Mouse (Mus musculus): Measurements from ENCODE around the gene Gm5617. TPM values are rescaled to one million over a fixed set of nuclear protein-coding genes. Genes with fewer than 3 reads are reported as not detected.

Gene Gm5617
- polyA plus RNA-seq, 1 experiment: 19.3 TPM

GRCm38 (mm10) chr9:48472441-48473025, 22.7 kb upstream of the Gm5617 start:
- Histone ChIP-seq H3K4me1 (ENCODE audit: control insufficient read depth, insufficient read depth, low read length) (peaks cover 2% of the 10 kb centered on the region; the same call in 1 of the 2 replicates), H3K4me3 (ENCODE audit: insufficient read depth, low read length) (no peak overlapping the region), H3K27ac (ENCODE audit: insufficient read depth, low read length) (no peak overlapping the region)
- no peak for TF ChIP-seq CTCF (IDR thresholded peaks at IDR 0.05; ENCODE audit: extremely low read depth, insufficient read depth, low read length)
- TF ChIP-seq POLR2A (IDR thresholded peaks at IDR 0.05; ENCODE audit: extremely low read depth, insufficient read depth, low read length): no peak

GRCm38 (mm10) chr9:48473131-48473530, 22.1 kb upstream of the Gm5617 start:
- Histone ChIP-seq H3K4me3 (ENCODE audit: insufficient read depth, low read length) (no peak overlapping the region), H3K4me1 (ENCODE audit: control insufficient read depth, insufficient read depth, low read length) (peaks cover 2% of the 10 kb centered on the region; the same call in 1 of the 2 replicates)
- TF ChIP-seq CTCF (IDR thresholded peaks at IDR 0.05; ENCODE audit: extremely low read depth, insufficient read depth, low read length) (no peak), POLR2A (IDR thresholded peaks at IDR 0.05; ENCODE audit: extremely low read depth, insufficient read depth, low read length) (no peak)

GRCm38 (mm10) chr9:48474367-48474766, 20.9 kb upstream of the Gm5617 start:
- no peak for TF ChIP-seq CTCF (IDR thresholded peaks at IDR 0.05; ENCODE audit: extremely low read depth, insufficient read depth, low read length)
- no peak for TF ChIP-seq POLR2A (IDR thresholded peaks at IDR 0.05; ENCODE audit: extremely low read depth, insufficient read depth, low read length)
- H3K4me1 ChIP-seq (ENCODE audit: control insufficient read depth, insufficient read depth, low read length): peaks cover 2% of the 10 kb centered on the region
- no peak overlapping the region for H3K27ac ChIP-seq (ENCODE audit: insufficient read depth, low read length)
- no peak overlapping the region for H3K4me3 ChIP-seq (ENCODE audit: insufficient read depth, low read length)

More at GRCm38 (mm10) chr9:48473131-48473530, 22.1 kb upstream of the Gm5617 start:
- no peak overlapping the region for H3K27ac ChIP-seq (ENCODE audit: insufficient read depth, low read length)

- no peak for TF ChIP-seq CTCF (IDR thresholded peaks at IDR 0.05; ENCODE audit: extremely low read depth, insufficient read depth, low read length)
- Histone ChIP-seq H3K27ac (ENCODE audit: insufficient read depth, low read length) (no peak overlapping the region), H3K4me3 (ENCODE audit: insufficient read depth, low read length) (no peak overlapping the region), H3K4me1 (ENCODE audit: control insufficient read depth, insufficient read depth, low read length) (peaks cover 3% of the 10 kb centered on the region)
Observed at GRCm38 (mm10) chr9:48476236-48477165, 18.7 kb upstream of the Gm5617 start.

GRCm38 (mm10) chr9:48478808-48479207, 16.4 kb upstream of the Gm5617 start:
- Histone ChIP-seq H3K4me3 (ENCODE audit: insufficient read depth, low read length) (no peak overlapping the region), H3K27ac (ENCODE audit: insufficient read depth, low read length) (no peak overlapping the region), H3K4me1 (ENCODE audit: control insufficient read depth, insufficient read depth, low read length) (peaks cover 2% of the 10 kb centered on the region; the same call in 1 of the 2 replicates)
- TF ChIP-seq POLR2A (IDR thresholded peaks at IDR 0.05; ENCODE audit: extremely low read depth, insufficient read depth, low read length): no peak

GRCm38 (mm10) chr9:48479838-48480410, 15.3 kb upstream of the Gm5617 start:
- H3K4me3 ChIP-seq (ENCODE audit: insufficient read depth, low read length): peak overlapping the region; percentile 86
- TF ChIP-seq POLR2A (IDR thresholded peaks at IDR 0.05; ENCODE audit: extremely low read depth, insufficient read depth, low read length) (no peak), CTCF (IDR thresholded peaks at IDR 0.05; ENCODE audit: extremely low read depth, insufficient read depth, low read length) (no peak)
- H3K27ac ChIP-seq (ENCODE audit: insufficient read depth, low read length): 0 out of 2 replicates have a peak overlapping the region, but pooled peaks have one; percentile 14
- peaks cover 2% of the 10 kb centered on the region; the same call in 1 of the 2 replicates for H3K4me1 ChIP-seq (ENCODE audit: control insufficient read depth, insufficient read depth, low read length)

- 0 out of 2 replicates have a peak within 1 kb of the TSS, but pooled peaks have one; percentile 14 for H3K27ac ChIP-seq (ENCODE audit: insufficient read depth, low read length)
- no peak for TF ChIP-seq POLR2A (IDR thresholded peaks at IDR 0.05; ENCODE audit: extremely low read depth, insufficient read depth, low read length)
- no peak for TF ChIP-seq CTCF (IDR thresholded peaks at IDR 0.05; ENCODE audit: extremely low read depth, insufficient read depth, low read length)
- peak within 1 kb of the TSS; percentile 86 for H3K4me3 ChIP-seq (ENCODE audit: insufficient read depth, low read length)
- H3K4me1 ChIP-seq (ENCODE audit: control insufficient read depth, insufficient read depth, low read length): peaks cover 2% of the 10 kb centered on the region; the same call in 1 of the 2 replicates
Observed at GRCm38 (mm10) chr9:48480411-48481213, 14.6 kb upstream of the Gm5617 start, which contains the start of gene Rexo2. Gene Rexo2 (minus strand): TSS chr9:48480623.

- peaks cover 2% of the 10 kb centered on the region; the same call in 1 of the 2 replicates for H3K4me1 ChIP-seq (ENCODE audit: control insufficient read depth, insufficient read depth, low read length)
- H3K27ac ChIP-seq (ENCODE audit: insufficient read depth, low read length): no peak overlapping the region
- H3K4me3 ChIP-seq (ENCODE audit: insufficient read depth, low read length): peak overlapping the region; percentile 86; the same call in 1 of the 2 replicates
- TF ChIP-seq CTCF (IDR thresholded peaks at IDR 0.05; ENCODE audit: extremely low read depth, insufficient read depth, low read length) (no peak), POLR2A (IDR thresholded peaks at IDR 0.05; ENCODE audit: extremely low read depth, insufficient read depth, low read length) (no peak)
Observed at GRCm38 (mm10) chr9:48481214-48482134, 13.8 kb upstream of the Gm5617 start.

Data from cortical plate, adult 2 months (tissue).